Mouse (Mus musculus) left cerebral cortex, adult 9 months (tissue): ENCODE data around the gene Spc24.
"Not testable (repeated sequence)": the region's sequence is repeated elsewhere in the genome, so short reads cannot be mapped to it uniquely, and the experiment has no call there.

Experiments
- DNase-seq, 2 experiments: peaks; one replicate each; pipeline ENCODE4 v3.0.0; 2022; ENCODE audit warnings: low spot score in 2 of 2

Gene Spc24

DNA sequence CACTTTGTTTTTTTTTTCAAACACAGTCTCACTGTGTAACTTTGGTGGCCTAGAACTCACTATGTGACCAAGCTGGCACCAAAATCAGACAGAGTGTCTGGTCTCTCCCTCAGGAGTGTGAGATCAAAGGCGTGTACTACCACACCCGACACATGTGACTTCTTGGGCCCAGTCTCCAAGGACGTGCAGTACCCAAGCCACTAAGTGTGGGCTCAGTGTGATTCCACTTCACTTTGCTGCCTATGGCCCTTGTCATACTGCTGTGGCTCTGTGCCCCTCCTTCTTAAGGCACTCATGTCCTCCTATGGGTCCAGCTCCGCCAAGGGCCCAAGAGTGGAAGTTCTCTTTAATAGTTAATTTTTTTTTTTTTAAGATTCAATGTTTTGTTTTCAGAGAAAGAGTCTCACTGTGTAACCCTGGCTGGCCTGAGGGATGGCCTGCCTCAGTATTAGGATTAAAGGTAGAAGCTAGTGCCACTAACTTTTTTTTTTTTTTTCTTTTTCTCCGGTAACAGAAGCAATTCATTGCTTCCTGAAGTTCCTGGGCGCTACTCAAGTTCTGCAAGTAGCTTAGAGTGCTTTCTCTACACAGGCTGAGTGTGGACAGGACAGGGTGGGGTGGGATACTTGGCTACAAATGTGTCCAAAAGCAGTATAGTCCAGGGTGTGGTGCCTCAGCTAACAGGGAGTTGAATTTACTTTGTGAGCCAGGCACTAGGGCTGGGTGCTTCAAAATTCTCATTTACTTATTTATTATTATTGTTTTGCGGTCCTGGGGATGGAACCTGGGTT lies 24.6 kb upstream of the Spc24 start:
- DNase-seq: no peak

DNA sequence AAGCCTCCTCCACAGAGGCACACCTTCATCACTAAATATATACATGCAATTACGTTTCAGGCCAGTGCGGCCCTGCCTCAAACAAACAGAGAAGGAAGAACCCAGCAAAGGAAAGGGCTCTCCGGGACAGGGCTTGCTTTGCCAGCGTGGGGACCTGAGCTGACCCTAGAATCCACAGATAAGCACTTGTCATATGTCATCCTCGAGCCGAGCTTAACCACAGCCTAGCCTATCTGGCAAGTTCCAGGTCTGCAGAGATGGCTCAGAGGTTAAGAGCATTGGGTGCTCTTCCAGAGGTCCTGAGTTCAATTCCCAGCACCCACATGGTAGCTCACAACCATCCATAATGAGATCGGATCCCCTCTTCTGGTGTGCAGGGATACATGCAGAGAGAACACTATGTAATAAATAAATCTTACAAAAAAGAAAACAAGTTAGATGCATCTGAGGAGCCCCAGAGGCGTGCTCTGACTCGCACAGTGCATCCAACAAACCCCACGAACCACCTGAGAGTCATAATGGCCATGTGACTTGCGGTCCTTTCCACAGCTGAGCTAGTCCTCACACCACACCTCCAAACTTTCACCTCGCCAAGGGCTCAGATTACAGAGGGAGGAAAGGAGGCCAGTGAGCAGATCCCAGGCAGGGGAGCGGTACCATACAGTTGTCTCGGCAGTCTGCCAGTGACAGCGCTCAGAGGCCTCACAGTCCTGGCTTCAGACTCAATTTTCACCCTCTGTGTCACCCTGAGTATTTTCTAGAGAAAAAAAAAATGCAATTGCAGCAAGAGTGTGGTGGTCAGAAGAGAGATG lies 21.8 kb upstream of the Spc24 start:
- DNase-seq: no peak

DNA sequence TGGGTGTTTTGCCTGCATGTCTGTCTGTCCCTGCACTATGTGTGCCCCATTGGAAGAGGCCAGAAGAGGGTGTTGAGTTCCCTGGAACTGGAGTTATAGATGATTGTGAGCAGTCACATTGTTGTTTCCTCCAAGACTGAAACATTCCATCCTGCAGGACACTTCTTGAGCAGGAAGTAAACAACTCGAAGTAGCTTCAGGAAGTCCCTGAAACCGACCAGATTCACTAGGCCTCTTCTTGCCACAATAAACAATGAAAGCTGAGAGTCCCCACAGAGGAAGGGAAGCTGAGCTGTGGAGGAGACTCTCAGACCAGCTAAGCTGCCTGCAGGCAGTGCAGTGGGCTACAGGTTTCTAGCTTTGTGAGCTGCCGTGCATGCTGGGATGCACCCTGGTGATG lies 17.6 kb upstream of the Spc24 start:
- DNase-seq: no peak

DNA sequence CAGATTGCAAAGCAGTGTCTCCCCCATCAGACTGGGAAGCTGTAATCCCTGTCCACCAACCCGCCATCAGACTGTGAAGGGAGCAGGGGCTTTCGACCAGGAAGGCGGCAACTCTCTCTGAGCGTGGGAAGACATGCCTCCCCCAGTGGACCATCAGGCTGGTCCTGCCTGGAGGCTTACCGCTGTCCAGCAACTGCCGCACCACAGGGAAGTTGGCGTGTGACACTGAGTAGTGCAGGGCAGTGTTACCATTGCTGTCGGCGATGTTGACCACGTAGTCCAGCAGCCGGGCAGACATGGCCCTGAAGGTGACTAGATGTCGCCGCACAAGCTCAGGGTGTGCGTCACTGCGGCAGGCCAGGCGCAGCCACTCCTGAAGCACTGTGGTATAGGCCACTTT lies 14.2 kb upstream of the Spc24 start:
- no peak for DNase-seq

DNA sequence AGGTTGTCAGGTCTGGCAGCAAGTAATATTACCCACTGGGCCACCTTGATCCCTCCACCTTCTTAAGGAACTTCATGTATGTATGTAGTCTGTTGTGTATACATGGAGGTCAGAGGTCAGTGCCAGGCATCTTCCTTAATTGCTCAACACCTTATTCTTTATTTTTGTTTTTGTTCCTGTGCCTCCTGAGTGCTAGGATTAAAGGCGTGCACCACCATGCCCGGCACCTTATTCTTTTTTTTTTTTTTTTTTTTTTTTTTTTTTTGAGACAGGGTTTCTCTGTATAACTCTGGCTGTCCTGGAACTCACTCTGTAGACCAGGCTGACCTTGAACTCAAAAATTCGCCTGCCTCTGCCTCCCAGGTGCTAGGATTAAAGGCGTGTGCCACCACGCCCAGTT lies 13.3 kb upstream of the Spc24 start:
- DNase-seq: not testable (repeated sequence)

DNA sequence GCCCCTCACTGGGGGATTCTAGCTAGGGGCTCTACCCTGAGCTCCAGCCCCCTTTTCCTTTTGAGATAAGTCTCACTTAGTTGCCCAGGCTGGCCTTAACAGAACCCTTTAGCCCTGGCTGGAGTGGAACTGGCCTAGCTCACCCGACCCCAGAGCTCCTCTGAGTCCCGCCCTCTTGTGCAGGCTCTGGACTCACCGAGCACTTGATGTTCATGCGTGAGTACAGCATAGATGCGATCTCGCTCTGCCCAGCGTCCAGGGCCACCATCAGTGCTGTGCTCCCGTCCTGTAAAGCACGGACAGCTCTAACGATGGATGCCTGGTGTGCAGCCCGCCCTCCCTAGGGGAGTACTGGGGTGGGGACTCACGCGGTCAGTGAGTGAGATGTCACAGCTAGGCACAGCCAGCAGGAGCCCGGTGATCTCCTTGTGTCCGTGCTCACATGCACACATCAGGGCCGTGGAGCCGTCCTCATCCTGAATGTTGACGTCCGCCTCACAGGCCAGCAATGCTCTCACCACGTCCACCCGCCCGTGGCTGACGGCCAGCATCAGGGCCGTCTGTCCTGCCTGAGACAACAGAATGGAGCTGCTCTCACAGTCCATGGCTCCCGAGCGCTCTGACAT lies 9.6 kb upstream of the Spc24 start:
- DNase-seq: no peak

DNA sequence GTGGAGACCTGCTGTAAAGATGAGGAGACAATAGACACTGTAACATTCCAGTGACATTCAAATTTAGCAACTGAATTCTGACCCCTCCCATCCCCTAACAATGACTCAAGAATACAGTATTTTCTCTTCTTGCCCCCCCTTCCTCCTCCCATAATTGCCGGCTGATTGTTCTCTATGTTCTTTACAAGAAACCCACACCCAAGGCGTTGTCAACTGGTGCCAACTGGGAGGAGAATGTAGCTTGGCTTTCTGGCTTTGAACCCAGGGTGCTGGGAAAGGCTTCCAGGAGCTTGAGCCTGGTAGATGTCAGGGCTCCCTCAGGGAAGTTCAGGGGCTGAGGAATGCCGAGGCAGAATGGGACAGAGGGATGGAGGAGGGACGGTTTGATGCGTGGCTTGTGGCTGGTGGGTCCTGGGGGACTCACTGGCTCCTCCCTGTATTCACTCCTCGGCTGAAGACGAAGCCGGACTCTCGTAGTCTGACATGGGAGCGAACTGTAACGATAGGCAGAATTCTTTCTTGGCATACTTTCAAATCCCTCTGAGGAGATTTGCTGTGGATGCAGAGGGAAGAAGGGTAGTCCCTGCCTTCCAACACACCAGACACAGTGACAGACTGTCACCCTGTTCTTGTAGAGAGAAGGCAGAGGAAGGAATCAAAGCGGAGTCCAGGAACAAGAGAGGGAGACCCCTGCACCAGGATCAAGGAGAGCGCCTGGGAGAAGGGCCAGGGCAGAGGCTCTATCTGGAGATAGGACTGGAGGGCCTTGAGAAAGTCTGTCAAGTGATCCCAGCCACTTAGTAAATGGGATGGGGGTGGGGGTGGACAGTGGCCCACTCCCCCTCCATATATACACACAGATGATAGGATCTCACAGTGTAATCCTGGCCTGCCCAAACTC lies 8.7 kb upstream of the Spc24 start:
- DNase-seq: no peak

DNA sequence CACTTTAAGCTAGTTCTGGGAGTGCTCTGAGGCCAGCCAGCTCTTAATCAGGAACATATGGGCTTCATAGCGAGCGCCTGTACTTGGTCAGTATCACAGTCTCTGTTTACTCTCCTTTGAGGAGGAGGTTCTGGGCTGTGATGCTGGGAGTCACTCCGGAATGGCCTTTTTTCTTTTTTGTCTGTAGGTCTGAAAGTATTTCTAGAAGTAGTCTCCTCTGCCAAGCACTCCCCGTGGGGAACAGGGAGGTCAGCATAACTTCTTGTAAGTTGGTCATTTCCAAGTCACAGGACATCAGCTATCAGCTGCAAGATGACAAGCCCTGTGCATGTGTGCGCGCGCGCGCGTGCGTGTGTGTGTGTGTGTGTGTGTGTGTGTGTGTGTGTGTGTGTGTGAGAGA lies 7.8 kb upstream of the Spc24 start:
- no peak for DNase-seq

DNA sequence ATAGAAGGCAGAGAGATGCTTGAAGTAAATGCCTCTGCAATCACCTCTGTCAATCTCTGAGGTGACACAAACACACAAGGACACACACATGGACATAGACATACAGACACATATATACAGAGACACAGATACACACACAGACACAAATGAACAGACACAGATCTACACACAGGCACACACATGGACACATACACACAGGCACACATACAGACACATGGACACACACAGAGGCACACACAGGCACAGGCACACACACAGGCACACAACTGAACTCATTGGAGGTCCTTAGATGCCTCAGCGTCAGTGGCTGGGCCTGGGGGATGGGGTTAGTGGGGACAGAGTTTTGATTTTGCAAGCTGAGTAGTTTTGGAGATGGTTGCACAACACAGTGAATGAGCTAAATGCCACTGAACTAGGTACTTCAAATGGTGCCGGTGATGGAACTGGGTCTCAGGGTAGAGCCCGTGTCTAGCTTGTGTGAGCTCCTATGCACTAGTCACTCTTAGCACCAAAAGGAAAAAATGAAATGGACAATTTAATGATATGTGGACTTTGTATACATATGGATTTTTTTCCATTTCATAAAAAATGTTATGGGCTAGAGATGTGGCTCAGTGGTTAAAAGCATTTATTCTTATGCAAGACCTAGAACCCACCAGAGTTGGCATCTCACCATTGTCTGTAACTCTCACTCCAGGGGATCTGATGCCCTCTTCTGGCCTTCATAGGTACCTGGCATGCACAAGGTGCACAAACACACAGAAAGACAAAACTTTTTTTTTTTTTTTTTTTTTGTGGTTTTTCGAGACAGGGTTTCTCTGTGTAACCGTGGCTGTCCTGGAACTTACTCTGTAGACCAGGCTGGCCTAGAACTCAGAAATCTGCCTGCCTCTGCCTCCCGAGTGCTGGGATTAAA lies 4.2 kb upstream of the Spc24 start:
- no peak for DNase-seq

DNA sequence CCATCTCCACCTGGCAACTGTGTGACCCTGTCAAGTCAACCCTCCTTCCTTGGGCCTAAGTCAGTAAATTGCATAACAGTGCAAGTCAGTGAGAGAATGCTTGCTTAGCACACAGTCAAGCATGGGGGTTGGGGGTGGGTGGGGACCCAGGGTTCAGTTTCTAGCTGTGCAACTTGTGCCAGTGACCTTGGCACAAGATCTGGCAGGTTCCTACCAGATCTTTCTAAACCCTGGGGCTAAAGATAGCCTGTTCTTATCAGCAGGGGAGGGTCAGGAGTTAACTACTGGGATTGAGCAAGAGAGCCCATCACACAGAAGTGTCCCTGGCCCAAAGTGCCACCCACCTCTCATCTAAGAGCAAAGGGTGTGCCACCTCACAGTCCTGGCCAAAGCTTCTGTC lies 2.0 kb upstream of the Spc24 start:
- DNase-seq: no peak

DNA sequence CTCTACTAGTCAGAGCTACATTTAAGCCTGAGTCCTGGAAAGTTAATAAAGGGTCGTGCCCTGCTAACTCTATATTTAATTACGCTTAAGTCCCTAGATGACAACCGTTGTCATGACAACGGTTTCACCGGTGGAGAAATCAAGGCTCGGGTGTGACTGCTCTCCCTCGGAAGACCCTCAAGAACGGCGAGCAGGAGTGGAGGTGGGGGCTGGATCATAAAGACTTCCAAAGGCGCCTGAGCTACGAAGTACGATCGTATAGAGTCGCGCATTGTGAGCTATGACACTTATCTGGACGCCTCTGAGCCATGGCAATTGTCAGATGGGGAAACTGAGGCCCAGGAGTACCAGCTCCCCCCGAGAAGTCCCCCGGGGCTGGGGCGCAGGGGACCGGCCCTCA lies 385 bp downstream of the Spc24 start:
- no peak for DNase-seq

DNA sequence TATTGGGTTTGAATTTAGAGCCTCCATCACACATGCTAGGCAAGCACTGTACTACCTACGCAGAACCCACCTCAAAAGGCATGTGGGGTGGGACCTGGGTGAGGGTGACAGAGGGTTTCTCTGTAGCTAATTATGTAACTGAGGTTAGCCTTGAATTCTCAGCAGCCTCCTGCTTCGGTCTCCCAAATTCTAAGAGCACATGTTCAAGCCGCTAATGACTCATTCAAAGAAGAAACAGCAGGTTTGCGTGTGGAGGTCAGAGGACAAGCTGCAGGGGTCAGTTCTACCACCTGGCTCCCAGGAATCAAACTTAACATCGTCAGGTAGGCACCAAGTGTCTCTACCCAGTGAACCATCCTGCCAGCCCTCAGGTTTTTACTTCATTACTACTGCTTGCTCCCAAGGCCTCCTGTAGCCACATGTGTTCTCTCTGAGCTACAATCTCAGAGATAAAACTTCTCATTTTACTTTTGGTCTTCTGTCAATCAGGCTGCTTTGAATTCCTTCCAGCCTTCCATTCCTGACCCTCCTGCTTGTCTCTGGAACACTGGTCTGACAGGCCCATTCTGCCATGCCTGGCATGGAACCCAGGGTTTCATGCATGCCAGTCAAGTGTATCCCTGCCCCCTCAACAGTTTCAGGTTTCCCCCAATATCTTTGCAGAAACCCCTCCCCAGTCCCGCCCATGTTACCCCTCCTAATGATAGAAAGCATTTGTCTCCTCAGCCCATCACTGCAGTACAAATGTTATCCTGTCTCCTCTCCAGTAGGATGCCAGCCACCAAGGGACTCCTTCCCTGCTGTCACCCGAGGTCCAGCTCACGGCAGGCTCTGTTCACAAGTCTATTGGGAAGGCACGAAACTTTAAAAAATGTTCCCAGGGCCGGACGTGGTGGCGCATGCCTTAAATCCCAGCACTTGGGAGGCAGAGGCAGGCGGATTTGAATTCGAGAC lies 1.2 kb downstream of the Spc24 start:
- DNase-seq: no peak

DNA sequence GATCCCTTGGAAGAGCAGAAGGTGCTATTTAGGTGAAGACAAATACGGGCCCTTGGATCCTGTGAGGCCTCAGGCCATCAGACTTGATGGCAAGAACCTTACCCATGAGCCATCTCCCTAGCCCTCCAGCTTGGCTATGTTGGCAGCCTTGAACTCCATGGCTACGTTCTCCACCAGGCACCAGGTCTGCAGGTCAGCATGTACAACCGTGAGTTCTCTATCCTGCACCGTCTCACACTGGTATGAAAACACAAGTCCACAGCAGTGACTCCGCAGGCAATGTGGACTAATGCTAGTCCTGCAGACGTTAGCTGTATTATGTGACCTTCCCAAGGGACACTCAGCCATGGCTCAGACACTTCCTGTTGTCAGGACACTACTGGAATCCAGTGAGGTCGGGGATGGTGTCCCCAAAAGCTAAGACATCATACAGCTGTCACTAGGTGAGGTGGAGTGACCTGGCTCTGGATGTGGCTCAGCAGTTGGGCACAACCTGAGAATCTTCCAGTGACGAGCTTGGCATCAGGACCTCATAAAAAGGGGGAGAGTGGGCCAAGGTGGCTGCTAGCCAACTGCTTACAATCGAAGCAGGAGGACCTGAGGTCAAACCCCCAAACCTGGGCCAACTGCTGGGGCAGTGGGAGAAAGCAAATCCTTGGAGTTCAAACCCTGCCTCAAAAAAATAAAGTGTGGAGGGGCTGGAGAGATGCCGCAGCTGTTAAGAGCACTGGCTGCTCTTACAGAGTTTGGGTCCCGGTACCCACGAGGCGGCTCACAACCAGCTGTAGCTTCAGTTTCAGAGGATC lies 5.4 kb downstream of the Spc24 start:
- no peak for DNase-seq

DNA sequence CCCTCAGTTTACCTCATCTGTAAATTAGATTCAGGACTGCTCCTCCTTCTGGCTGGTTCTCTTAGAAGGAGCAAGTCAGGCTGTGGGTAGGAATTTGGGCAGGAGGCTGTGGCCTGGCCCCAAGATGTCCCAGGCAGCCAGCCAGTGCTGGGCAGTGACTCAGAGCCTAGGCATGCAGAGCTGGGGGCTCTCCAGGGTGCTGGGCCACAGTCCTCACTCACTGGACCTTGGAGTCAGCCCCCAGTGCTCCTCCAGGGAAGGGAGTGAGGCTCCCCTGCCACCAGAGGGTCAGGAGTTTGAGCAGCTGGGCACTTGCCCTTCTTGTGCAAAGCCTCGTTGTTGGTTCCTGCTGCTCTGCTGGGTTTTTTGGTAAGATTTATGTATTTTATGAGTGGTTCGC lies 6.1 kb downstream of the Spc24 start:
- no peak for DNase-seq

DNA sequence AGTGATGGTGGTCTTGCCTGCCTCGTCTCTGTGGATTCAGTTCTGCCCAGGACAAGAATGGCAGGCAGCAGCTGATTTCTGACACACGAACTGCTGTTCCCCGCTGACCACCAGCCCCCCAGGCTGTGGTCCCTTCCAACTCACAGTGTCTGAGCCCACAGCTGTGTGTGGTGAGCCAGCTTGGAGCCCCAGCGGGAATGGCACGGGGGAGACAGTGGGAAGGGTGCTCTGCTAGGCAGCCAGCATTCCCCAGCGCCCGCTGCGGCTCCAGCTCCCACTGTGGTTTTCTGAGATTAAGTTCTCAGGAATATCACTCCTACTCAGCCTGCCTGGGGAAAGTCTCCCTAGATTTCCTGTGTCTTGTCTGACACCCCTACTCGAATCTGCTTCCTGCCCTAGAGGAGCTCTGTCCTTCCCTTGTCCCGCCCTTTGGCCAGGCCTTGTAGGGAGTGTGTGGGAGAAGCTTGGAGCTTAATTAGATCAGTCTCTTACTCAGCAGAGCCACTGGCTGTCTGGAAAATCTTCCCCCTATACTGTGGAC lies 7.8 kb downstream of the Spc24 start:
- DNase-seq: peak in 1 of 2 experiments; percentile 41

DNA sequence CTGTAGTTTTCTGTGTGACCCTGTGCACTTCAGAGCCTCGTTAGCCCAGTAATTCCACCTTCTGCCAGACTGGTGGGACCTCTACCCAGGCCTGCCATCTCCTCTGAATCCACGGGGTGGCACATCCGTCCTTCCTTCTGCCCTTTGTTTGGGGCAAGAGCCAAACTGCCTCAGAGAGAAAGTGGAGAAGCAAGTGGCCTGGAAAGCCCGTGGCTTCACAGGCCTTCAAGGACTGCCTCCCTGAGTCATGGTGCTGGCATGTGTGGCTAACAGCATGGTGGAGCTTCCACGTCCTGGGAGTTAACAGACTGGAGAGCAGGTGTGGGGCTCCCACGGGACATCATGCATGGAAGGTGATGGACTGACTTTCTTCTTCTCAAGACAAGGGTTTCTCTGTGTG lies 8.8 kb downstream of the Spc24 start:
- no peak for DNase-seq

DNA sequence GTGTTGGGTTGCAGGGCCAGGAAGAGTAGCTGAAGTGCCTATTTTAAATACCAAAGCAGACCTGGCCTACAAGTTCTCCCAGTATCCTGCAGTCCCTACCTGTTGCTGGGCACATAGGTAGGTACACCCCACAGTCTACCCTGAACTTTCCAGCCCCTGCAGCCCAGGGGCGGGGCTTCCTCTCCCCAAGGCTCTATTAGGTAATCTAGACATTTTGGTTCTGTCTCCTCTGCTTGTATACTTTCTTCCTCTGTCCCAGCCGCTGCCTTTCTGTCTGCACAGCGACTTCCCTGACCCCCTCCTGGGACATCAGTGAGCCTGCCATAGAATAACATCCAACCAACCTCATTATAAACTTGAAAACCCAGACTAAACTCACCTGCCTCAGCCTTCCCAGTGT lies 9.7 kb downstream of the Spc24 start:
- no peak for DNase-seq

DNA sequence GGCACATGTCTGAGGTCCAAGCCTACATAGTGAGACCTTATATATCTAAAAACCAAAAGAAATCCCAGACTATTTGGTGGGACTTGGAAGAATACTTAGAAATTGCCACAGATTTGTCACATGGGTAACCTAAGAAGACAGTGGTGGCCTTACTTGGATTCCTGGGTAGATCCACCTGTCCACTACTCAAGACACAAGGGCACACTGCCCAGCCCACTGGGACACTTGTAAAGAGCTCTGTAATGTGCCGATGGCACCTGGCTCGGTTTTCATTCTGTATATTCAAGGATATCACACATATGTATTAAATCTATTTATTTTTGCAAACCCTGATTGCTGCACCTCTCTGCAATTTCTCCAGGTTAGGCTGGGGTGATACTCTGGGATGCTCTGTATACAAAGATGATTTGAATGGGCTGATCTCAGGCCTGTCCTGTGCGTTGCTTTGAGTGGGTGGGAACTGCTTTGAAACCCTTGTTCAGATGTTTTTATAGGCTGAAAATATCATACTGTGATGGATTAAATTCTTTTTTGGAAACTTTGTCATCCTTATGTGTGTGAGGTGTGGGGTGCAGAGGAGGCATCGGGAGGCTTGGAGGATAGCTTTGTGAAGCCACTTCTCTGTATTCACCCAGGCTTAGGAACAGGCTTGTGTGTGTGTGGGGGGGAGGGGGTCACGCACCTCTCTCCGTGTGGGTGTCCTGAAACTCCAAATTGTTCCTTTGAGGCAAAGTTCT lies 10.6 kb downstream of the Spc24 start:
- DNase-seq: no peak
